Mouse (Mus musculus) left cerebral cortex, adult 2 months (tissue): Measurements from ENCODE around the gene Commd7. TPM values are rescaled to one million over a fixed set of nuclear protein-coding genes. Genes with fewer than 3 reads are reported as not detected.

ENCODE experiments used
- DNase-seq, 2 experiments: peaks; one replicate each; pipeline ENCODE4 v3.0.0; 2021 to 2022; ENCODE audit warnings: low spot score in 2 of 2, mixed read lengths in 1 of 2; ENCODE audit errors: extremely low spot score in 1 of 2
- H3K27ac ChIP-seq: fragments of 200-600 bp; 2 replicates; pipeline ENCODE4 v1.8.1; 2022
- H3K4me3 ChIP-seq: fragments of 200-600 bp; 2 replicates; pipeline ENCODE4 v1.8.1; 2022
- CTCF ChIP-seq: fragments of 200-600 bp; IDR thresholded peaks from 2 replicates; pipeline ENCODE4 v1.8.1; 2022; ENCODE audit warnings: antibody characterized with exemption, mild to moderate bottlenecking, moderate library complexity
- intact Hi-C: fragments of 180-260 bp; cut with DNase I; formaldehyde crosslinking; loops from one replicate; pipeline ENCODE4 v1.15.1; 2025
- total RNA-seq, 2 experiments: library from RNA; stranded (reverse); gene quantifications; 2 replicates each; pipeline ENCODE4 v1.2.3; 2021

The Commd7 gene
- total RNA-seq, 2 experiments from 2014 or later, result 26.2 to 27.1 TPM

GRCm38 (mm10) chr2:153581416-153581815 lies 51.2 kb downstream of the Commd7 start:
- H3K4me3 ChIP-seq, result no peak overlapping the region
- TF ChIP-seq CTCF, result no peak
- DNase-seq, result no peak
- H3K27ac ChIP-seq, result no peak overlapping the region
- intact Hi-C loops, result loop anchor here (10.0 kb wide), 1 partner anchor 667 kb away; the partner anchor contains the start of gene Mylk2

GRCm38 (mm10) chr2:153580458-153580985 lies 52.1 kb downstream of the Commd7 start:
- Histone ChIP-seq H3K4me3 (no peak overlapping the region), H3K27ac (no peak overlapping the region)
- TF ChIP-seq CTCF, result no peak
- no peak for DNase-seq
- intact Hi-C loops, result loop anchor here (10.0 kb wide), 1 partner anchor 666 kb away; the partner anchor contains the start of gene Mylk2

GRCm38 (mm10) chr2:153580042-153580441 lies 52.5 kb downstream of the Commd7 start:
- Histone ChIP-seq H3K4me3 (no peak overlapping the region), H3K27ac (no peak overlapping the region)
- DNase-seq, result no peak
- TF ChIP-seq CTCF, result no peak
- intact Hi-C loops, result loop anchor here (10.0 kb wide), 1 partner anchor 665 kb away; the partner anchor contains the start of gene Mylk2

- Histone ChIP-seq H3K27ac (no peak overlapping the region), H3K4me3 (no peak overlapping the region)
- no peak for DNase-seq
- intact Hi-C loops, result no loop called here
- TF ChIP-seq CTCF, result no peak
Observed at GRCm38 (mm10) chr2:153577122-153577521, 55.5 kb downstream of the Commd7 start.

- intact Hi-C loops, result no loop called here
- no peak for TF ChIP-seq CTCF
- Histone ChIP-seq H3K27ac (no peak overlapping the region), H3K4me3 (no peak overlapping the region)
- DNase-seq, result no peak
Observed at GRCm38 (mm10) chr2:153576150-153576549, 56.4 kb downstream of the Commd7 start.

GRCm38 (mm10) chr2:153575554-153575953 lies 57.0 kb downstream of the Commd7 start:
- intact Hi-C loops, result no loop called here
- Histone ChIP-seq H3K27ac (no peak overlapping the region), H3K4me3 (no peak overlapping the region)
- DNase-seq, result no peak
- TF ChIP-seq CTCF, result no peak

GRCm38 (mm10) chr2:153573101-153573500 lies 59.5 kb downstream of the Commd7 start:
- no peak for DNase-seq
- no peak for TF ChIP-seq CTCF
- Histone ChIP-seq H3K4me3 (no peak overlapping the region), H3K27ac (no peak overlapping the region)
- intact Hi-C loops, result no loop called here

GRCm38 (mm10) chr2:153568541-153568940 lies 64.0 kb downstream of the Commd7 start:
- Histone ChIP-seq H3K27ac (no peak overlapping the region), H3K4me3 (no peak overlapping the region)
- no peak for TF ChIP-seq CTCF
- DNase-seq, result no peak
- intact Hi-C loops, result no loop called here

- DNase-seq, result no peak
- Histone ChIP-seq H3K27ac (no peak overlapping the region), H3K4me3 (no peak overlapping the region)
- intact Hi-C loops, result no loop called here
- no peak for TF ChIP-seq CTCF
Observed at GRCm38 (mm10) chr2:153568013-153568412, 64.6 kb downstream of the Commd7 start.

Other genes starting within 250 kb of the Commd7 start
- gene 4930404H24Rik, start 140.0 kb downstream of the Commd7 start, total RNA-seq, result not detected
- 10 to 100 TPM; 45.0 to 51.3 TPM for gene Nol4l, start 102.8 kb downstream of the Commd7 start, total RNA-seq
- 1 to 10 TPM; 1.1 to 1.6 TPM for gene Dnmt3b, start 16.7 kb upstream of the Commd7 start, total RNA-seq
- gene Dnmt3c, start 63.9 kb upstream of the Commd7 start, total RNA-seq, result under 1 TPM in 1 of 2 experiments, not detected in 1; 0.16 TPM
- 10 to 100 TPM; 76.5 to 83.6 TPM for gene Mapre1, start 108.5 kb upstream of the Commd7 start, total RNA-seq
- gene Efcab8, start 147.2 kb upstream of the Commd7 start, total RNA-seq, result under 1 TPM; 0.16 to 0.38 TPM
- gene Sun5, start 238.3 kb upstream of the Commd7 start, total RNA-seq, result not detected
- gene Bpifb2, start 242.3 kb upstream of the Commd7 start, total RNA-seq, result not detected